ENCODE assay signal across 8 mouse cellular contexts in genomic region chr12:4593166-4593929, GRCm38 (mm10). TPM values are rescaled to one million over a fixed set of nuclear protein-coding genes. Genes with fewer than 3 reads are reported as not detected.
A peak's percentile ranks its signal among the peaks of the same experiment; 100 is the strongest.
DNase-seq lines count a peak whose midpoint lies in the region; ATAC-seq and TF ChIP-seq lines count a peak whose summit lies in the region.

No protein-coding gene starts in this region.

- no peaks in the 10 kb centered on the region for H3K9me3 ChIP-seq in liver, embryonic 16.5 days (replicated peaks; ENCODE audit: control insufficient read depth, low read length)
- no peaks in the 10 kb centered on the region for H3K9me3 ChIP-seq in neural tube, embryonic 11.5 days (ENCODE audit: control insufficient read depth, low read length)
- no peaks in the 10 kb centered on the region for H3K9me3 ChIP-seq in stomach, embryonic 16.5 days (replicated peaks; ENCODE audit: control insufficient read depth, low read length)

- H3K4me1 ChIP-seq in kidney, adult 2 months (ENCODE audit: control insufficient read depth, insufficient read depth, low read length), result peaks cover 14% of the 10 kb centered on the region; the same call in 1 of the 2 replicates
- peaks cover 12% of the 10 kb centered on the region for H3K4me1 ChIP-seq in liver, embryonic 16.5 days (ENCODE audit: control insufficient read depth, low read depth, low read length)
- H3K4me1 ChIP-seq in neural tube, embryonic 11.5 days (ENCODE audit: control insufficient read depth, insufficient read depth, low read length), result no peaks in the 10 kb centered on the region
- peaks cover 6% of the 10 kb centered on the region for H3K4me1 ChIP-seq in stomach, embryonic 16.5 days (ENCODE audit: control insufficient read depth, insufficient read depth, low read length)

- H3K36me3 ChIP-seq in kidney, adult 2 months (ENCODE audit: control insufficient read depth, insufficient read depth, low read length), result no peaks in the 10 kb centered on the region
- H3K36me3 ChIP-seq in liver, embryonic 16.5 days (ENCODE audit: control insufficient read depth, insufficient read depth), result no peaks in the 10 kb centered on the region
- H3K36me3 ChIP-seq in neural tube, embryonic 11.5 days (ENCODE audit: control insufficient read depth, insufficient read depth, low read length), result no peaks in the 10 kb centered on the region
- no peaks in the 10 kb centered on the region for H3K36me3 ChIP-seq in stomach, embryonic 16.5 days (ENCODE audit: control insufficient read depth, insufficient read depth, low read length)

- peak overlapping the region; percentile 95 for H3K4me2 ChIP-seq in liver, embryonic 16.5 days (ENCODE audit: low read depth, low read length)
- peak overlapping the region; percentile 81 for H3K4me2 ChIP-seq in neural tube, embryonic 11.5 days (ENCODE audit: low read depth)
- H3K4me2 ChIP-seq in stomach, embryonic 16.5 days (ENCODE audit: low read depth, low read length), result peak overlapping the region; percentile 85

- peak overlapping the region; percentile 95 for H3K27ac ChIP-seq in kidney, adult 2 months (ENCODE audit: insufficient read depth, low read depth, low read length)
- peak overlapping the region; percentile 87 for H3K27ac ChIP-seq in liver, embryonic 16.5 days (ENCODE audit: low read length)
- no peak overlapping the region for H3K27ac ChIP-seq in neural tube, embryonic 11.5 days (ENCODE audit: low read depth, low read length)
- peak overlapping the region; percentile 91 for H3K27ac ChIP-seq in stomach, embryonic 16.5 days (ENCODE audit: low read length)

- DNase-seq in left cerebral cortex, adult 18-20 months (ENCODE audit: low spot score in 2 of 2), result peak; percentile 47 to 55
- DNase-seq in left cerebral cortex, adult 11 months (ENCODE audit: low spot score), result no peak
- peak; percentile 72 for DNase-seq in embryo, embryonic 11 days
- DNase-seq in kidney, adult 2 months, result peak; percentile 71
- peak; percentile 50 for DNase-seq in neural tube, embryonic 11.5 days (ENCODE audit: low spot score)

- no peak for TF ChIP-seq POLR2A in kidney, adult 2 months (IDR thresholded peaks at IDR 0.05; ENCODE audit: low read depth, low read length)

- TF ChIP-seq CTCF in kidney, adult 2 months (conservative IDR thresholded peaks at IDR 0.05; ENCODE audit: insufficient read depth, insufficient read length, low read depth, low read length), result no peak

- H3K4me3 ChIP-seq in kidney, adult 2 months (ENCODE audit: insufficient read depth, low read depth, low read length), result peak overlapping the region; percentile 98
- peak overlapping the region; percentile 91 for H3K4me3 ChIP-seq in liver, embryonic 16.5 days (ENCODE audit: low read depth, low read length)
- peak overlapping the region; percentile 86 for H3K4me3 ChIP-seq in neural tube, embryonic 11.5 days (ENCODE audit: low read depth, low read length)
- peak overlapping the region; percentile 90 for H3K4me3 ChIP-seq in stomach, embryonic 16.5 days (replicated peaks; ENCODE audit: low read length)

- peak; percentile 40 for ATAC-seq in granulocyte monocyte progenitor cell, adult 5-6 weeks (replicated peaks; ENCODE audit: poor library complexity, severe bottlenecking)
- peak; percentile 84 for ATAC-seq in liver, embryonic 16.5 days (ENCODE audit: low read depth)
- peak; percentile 79 for ATAC-seq in neural tube, embryonic 11.5 days (ENCODE audit: insufficient read depth, low FRiP score, low TSS enrichment)
- ATAC-seq in stomach, embryonic 16.5 days (ENCODE audit: insufficient read depth, low FRiP score), result peak; percentile 72

- peak overlapping the region; percentile 96 for H3K9ac ChIP-seq in liver, embryonic 16.5 days (ENCODE audit: low read depth, low read length)
- H3K9ac ChIP-seq in neural tube, embryonic 11.5 days (ENCODE audit: low read length), result peak overlapping the region; percentile 85
- peak overlapping the region; percentile 97 for H3K9ac ChIP-seq in stomach, embryonic 16.5 days (ENCODE audit: low read length)

- WGBS in kidney, adult 2 months, result under 1% methylated on average over 51 of the region's 80 CpGs
- WGBS in liver, embryonic 16.5 days (ENCODE audit: insufficient replicate concordance), result under 1% methylated on average over 61 of the region's 80 CpGs
- under 1% methylated on average over 59 of the region's 80 CpGs for WGBS in neural tube, embryonic 11.5 days
- WGBS in stomach, embryonic 16.5 days, result under 1% methylated on average over 73 of the region's 80 CpGs

- no peaks in the 10 kb centered on the region for H3K27me3 ChIP-seq in kidney, adult 2 months (replicated peaks; ENCODE audit: control insufficient read depth, insufficient read depth, low read length)
- no peaks in the 10 kb centered on the region for H3K27me3 ChIP-seq in liver, embryonic 16.5 days (ENCODE audit: control insufficient read depth, insufficient read depth, low read depth, low read length)
- H3K27me3 ChIP-seq in neural tube, embryonic 11.5 days (ENCODE audit: control insufficient read depth, insufficient read depth, low read length), result no peaks in the 10 kb centered on the region
- no peaks in the 10 kb centered on the region for H3K27me3 ChIP-seq in stomach, embryonic 16.5 days (ENCODE audit: control insufficient read depth, insufficient read depth, low read length)

RNA-seq across cellular contexts. Expression of gene Gm3625, which starts 0.6 kb away (rescaled TPM):
- total RNA-seq in left cerebral cortex, adult 18-20 months (2021), result not detected
- not detected in 2 replicates for total RNA-seq in granulocyte monocyte progenitor cell, adult 5-6 weeks (2014; fragmentation: Nextera tagmentation)
- not detected in 2 replicates for total RNA-seq in granulocyte monocyte progenitor cell, adult 5-6 weeks (2017)
- polyA plus RNA-seq in kidney, adult 2 months (2012; rRNA removed), result not detected in 2 replicates
- polyA plus RNA-seq in liver, embryonic 16.5 days (2015; fragmentation: Nextera tagmentation; extraction: Ambion mirVana), result not detected in 2 replicates
- not detected in 2 replicates for polyA plus RNA-seq in neural tube, embryonic 11.5 days (2014; fragmentation: Nextera tagmentation; extraction: Ambion mirVana)
- not detected in 2 replicates for polyA plus RNA-seq in stomach, embryonic 16.5 days (2015; fragmentation: Nextera tagmentation; extraction: Ambion mirVana)

RNA-seq across cellular contexts. Expression of gene Itsn2, which starts 0.9 kb away (rescaled TPM):
- 10 to 100 TPM; 72.4 to 74.2 TPM for total RNA-seq in left cerebral cortex, adult 18-20 months (2021)
- 61.0 and 119 TPM in 2 replicates for total RNA-seq in granulocyte monocyte progenitor cell, adult 5-6 weeks (2014; fragmentation: Nextera tagmentation)
- total RNA-seq in granulocyte monocyte progenitor cell, adult 5-6 weeks (2017), result 117 and 145 TPM in 2 replicates
- 29.5 and 35.4 TPM in 2 replicates for polyA plus RNA-seq in kidney, adult 2 months (2012; rRNA removed)
- polyA plus RNA-seq in liver, embryonic 16.5 days (2015; fragmentation: Nextera tagmentation; extraction: Ambion mirVana), result 18.8 and 19.2 TPM in 2 replicates
- polyA plus RNA-seq in neural tube, embryonic 11.5 days (2014; fragmentation: Nextera tagmentation; extraction: Ambion mirVana), result 19.7 and 24.7 TPM in 2 replicates
- 30.5 and 33.3 TPM in 2 replicates for polyA plus RNA-seq in stomach, embryonic 16.5 days (2015; fragmentation: Nextera tagmentation; extraction: Ambion mirVana)
